Mouse (Mus musculus) E14TG2a.4 (cell line): ENCODE data around the gene Fyco1.

Experiments
- CTCF ChIP-seq: conservative IDR thresholded peaks from 2 replicates; pipeline ENCODE4 v1.5.1; 2014; ENCODE audit warnings: low read length
- NANOG ChIP-seq: IDR thresholded peaks from 2 replicates; pipeline ENCODE4 v1.6.1; 2014; ENCODE audit warnings: borderline replicate concordance, low read length, mixed read lengths
- POU5F1 ChIP-seq: IDR thresholded peaks from 2 replicates; pipeline ENCODE4 v1.6.1; 2014; ENCODE audit warnings: low read length, borderline replicate concordance

GRCm38 (mm10) chr9:123862895-123863616 lies 11.4 kb upstream of the Fyco1 start:
- TF ChIP-seq CTCF: no peak
- no peak for TF ChIP-seq NANOG
- no peak for TF ChIP-seq POU5F1
